12 mouse cellular contexts compared by ENCODE assay signal in genomic region chr16:26903968-26904367, GRCm38 (mm10).
DNase-seq lines count a peak whose midpoint lies in the region; ATAC-seq and TF ChIP-seq lines count a peak whose summit lies in the region.
"Had no signal": no experiment of that assay in that cellular context is flagged by ENCODE, and none has a peak within 500 bp of the region (broad histone marks: within the 10 kb centered on the region; RNA-seq: fewer than 3 reads in every experiment).

No protein-coding gene starts in this region.

- TF ChIP-seq CTCF in E14TG2a.4 (conservative IDR thresholded peaks at IDR 0.05; ENCODE audit: low read length): 0 out of 2 replicates have a peak, but pooled peaks have one; percentile 9
- TF ChIP-seq CTCF in cortical plate, adult 2 months (IDR thresholded peaks at IDR 0.05; ENCODE audit: extremely low read depth, insufficient read depth, low read length): peak; percentile 47

- peak; percentile 55 for DNase-seq in forebrain, embryonic 14.5 days (ENCODE audit: low spot score)
- DNase-seq in forebrain, embryonic 11.5 days (ENCODE audit: low spot score): no peak
- peak; percentile 17 for DNase-seq in layer of hippocampus, adult 9-10 months (ENCODE audit: low spot score)
- DNase-seq in layer of hippocampus, adult 11-12 months (ENCODE audit: low spot score): no peak
- no peak for DNase-seq in thymus, postnatal 14 days

- H3K4me2 ChIP-seq in forebrain, embryonic 14.5 days (ENCODE audit: low read length): no peak overlapping the region
- H3K4me2 ChIP-seq in forebrain, embryonic 11.5 days (ENCODE audit: low read depth, low read length, severe bottlenecking): no peak overlapping the region
- H3K4me2 ChIP-seq: heart, embryonic 12.5 days; liver, embryonic 11.5 days had no signal

- no peak overlapping the region for H3K9ac ChIP-seq in forebrain, embryonic 14.5 days (ENCODE audit: low read length)
- no peak overlapping the region for H3K9ac ChIP-seq in forebrain, embryonic 11.5 days (ENCODE audit: low read length)
- H3K9ac ChIP-seq: heart, embryonic 12.5 days had no signal

- no peaks in the 10 kb centered on the region for H3K27me3 ChIP-seq in forebrain, embryonic 14.5 days (replicated peaks; ENCODE audit: control insufficient read depth, insufficient read depth, low read length)
- H3K27me3 ChIP-seq in forebrain, embryonic 11.5 days (ENCODE audit: control insufficient read depth, insufficient read depth, low read length): no peaks in the 10 kb centered on the region
- H3K27me3 ChIP-seq in E14TG2a.4 (ENCODE audit: insufficient read depth, low read length): no peaks in the 10 kb centered on the region
- H3K27me3 ChIP-seq: heart, embryonic 12.5 days had no signal

- H3K4me1 ChIP-seq in forebrain, embryonic 14.5 days (ENCODE audit: control insufficient read depth, insufficient read depth, low read length): no peaks in the 10 kb centered on the region
- no peaks in the 10 kb centered on the region for H3K4me1 ChIP-seq in forebrain, embryonic 11.5 days (replicated peaks; ENCODE audit: control insufficient read depth, insufficient read depth, low read length)
- H3K4me1 ChIP-seq in E14TG2a.4 (replicated peaks; ENCODE audit: low read depth, low read length): no peaks in the 10 kb centered on the region
- no peaks in the 10 kb centered on the region for H3K4me1 ChIP-seq in cortical plate, adult 2 months (ENCODE audit: control insufficient read depth, insufficient read depth, low read length)
- H3K4me1 ChIP-seq: heart, embryonic 12.5 days had no signal

- H3K27ac ChIP-seq in forebrain, embryonic 14.5 days (ENCODE audit: low read depth, low read length): no peak overlapping the region
- no peak overlapping the region for H3K27ac ChIP-seq in forebrain, embryonic 11.5 days (ENCODE audit: low read depth, low read length)
- H3K27ac ChIP-seq in cortical plate, adult 2 months (ENCODE audit: insufficient read depth, low read length): no peak overlapping the region
- H3K27ac ChIP-seq: macrophage had no signal

- ATAC-seq in forebrain, embryonic 14.5 days: no peak
- no peak for ATAC-seq in forebrain, embryonic 11.5 days (replicated peaks; ENCODE audit: low FRiP score)
- ATAC-seq in inflammation-experienced regulatory T-cells, adult 6 months: no peak
- ATAC-seq: hindbrain, embryonic 16.5 days had no signal

- H3K9me3 ChIP-seq in forebrain, embryonic 14.5 days (replicated peaks; ENCODE audit: control insufficient read depth, low read length): no peaks in the 10 kb centered on the region
- no peaks in the 10 kb centered on the region for H3K9me3 ChIP-seq in forebrain, embryonic 11.5 days (ENCODE audit: control insufficient read depth, low read length)
- no peaks in the 10 kb centered on the region for H3K9me3 ChIP-seq in E14TG2a.4 (ENCODE audit: low read length)
- H3K9me3 ChIP-seq: heart, embryonic 12.5 days had no signal

- no peak for TF ChIP-seq POLR2A in cortical plate, adult 2 months (IDR thresholded peaks at IDR 0.05; ENCODE audit: extremely low read depth, insufficient read depth, low read length)

- H3K36me3 ChIP-seq in forebrain, embryonic 14.5 days (ENCODE audit: control insufficient read depth, insufficient read depth, low read length): no peaks in the 10 kb centered on the region
- H3K36me3 ChIP-seq in forebrain, embryonic 11.5 days (ENCODE audit: control insufficient read depth, insufficient read depth, low read length): no peaks in the 10 kb centered on the region
- H3K36me3 ChIP-seq in E14TG2a.4 (ENCODE audit: insufficient read depth, low read length): no peaks in the 10 kb centered on the region
- H3K36me3 ChIP-seq: heart, embryonic 12.5 days had no signal

- H3K4me3 ChIP-seq in forebrain, embryonic 14.5 days (ENCODE audit: low read depth, low read length): no peak overlapping the region
- H3K4me3 ChIP-seq in forebrain, embryonic 11.5 days (ENCODE audit: low read depth, low read length): no peak overlapping the region
- no peak overlapping the region for H3K4me3 ChIP-seq in E14TG2a.4 (replicated peaks; ENCODE audit: low read length)
- no peak overlapping the region for H3K4me3 ChIP-seq in cortical plate, adult 2 months (ENCODE audit: insufficient read depth, low read length)
- H3K4me3 ChIP-seq: heart, embryonic 12.5 days had no signal

- WGBS in forebrain, embryonic 14.5 days: 85% methylated on average over 1 of the region's 1 CpGs
- WGBS in forebrain, embryonic 11.5 days: 84% methylated on average over 1 of the region's 1 CpGs

Comparison
In these comparisons a context has a peak if more than half of its experiments do, and no peak if none do; other contexts are left out.
1. DNase-seq: peak in forebrain, embryonic 14.5 days (single experiment) and layer of hippocampus, adult 9-10 months (single experiment); none in forebrain, embryonic 11.5 days (single experiment), layer of hippocampus, adult 11-12 months (single experiment) and thymus, postnatal 14 days (single experiment).